Mouse (Mus musculus): ENCODE results near the gene Hoxa3.
A peak's percentile ranks its signal among the peaks of the same experiment; 100 is the strongest.

Hoxa3 gene

GRCm38 (mm10) chr6:52168191-52169055 lies 44.7 kb downstream of the Hoxa3 start:
- DNase-seq (ENCODE audit: low read depth, low spot score), result peak; percentile 51

- DNase-seq (ENCODE audit: low read depth, low spot score), result no peak
Observed at GRCm38 (mm10) chr6:52167736-52168161, 45.4 kb downstream of the Hoxa3 start.

- DNase-seq (ENCODE audit: low read depth, low spot score), result no peak
Observed at GRCm38 (mm10) chr6:52167176-52167575, 46.0 kb downstream of the Hoxa3 start.

GRCm38 (mm10) chr6:52166431-52167077 lies 46.6 kb downstream of the Hoxa3 start:
- no peak for DNase-seq (ENCODE audit: low read depth, low spot score)

GRCm38 (mm10) chr6:52165441-52166370 lies 47.4 kb downstream of the Hoxa3 start:
- peak; percentile 61 for DNase-seq (ENCODE audit: low read depth, low spot score)

GRCm38 (mm10) chr6:52164626-52165440 lies 48.3 kb downstream of the Hoxa3 start, which contains the start of gene Hoxa2:
Gene Hoxa2, minus strand, starts transcription at chr6:52164831.
- DNase-seq (ENCODE audit: low read depth, low spot score), result peak; percentile 59

- DNase-seq (ENCODE audit: low read depth, low spot score), result no peak
Observed at GRCm38 (mm10) chr6:52164051-52164625, 49.0 kb downstream of the Hoxa3 start.

- no peak for DNase-seq (ENCODE audit: low read depth, low spot score)
Observed at GRCm38 (mm10) chr6:52163366-52164031, 49.6 kb downstream of the Hoxa3 start.

- peak; percentile 49 for DNase-seq (ENCODE audit: low read depth, low spot score)
Observed at GRCm38 (mm10) chr6:52162611-52163365, 50.3 kb downstream of the Hoxa3 start.

GRCm38 (mm10) chr6:52162093-52162380 lies 51.1 kb downstream of the Hoxa3 start:
- DNase-seq (ENCODE audit: low read depth, low spot score), result no peak

- DNase-seq (ENCODE audit: low read depth, low spot score), result no peak
Observed at GRCm38 (mm10) chr6:52161336-52162092, 51.6 kb downstream of the Hoxa3 start.

- no peak for DNase-seq (ENCODE audit: low read depth, low spot score)
Observed at GRCm38 (mm10) chr6:52160511-52161335, 52.4 kb downstream of the Hoxa3 start.

- no peak for DNase-seq (ENCODE audit: low read depth, low spot score)
Observed at GRCm38 (mm10) chr6:52159979-52160378, 53.2 kb downstream of the Hoxa3 start.

GRCm38 (mm10) chr6:52159164-52159761 lies 53.9 kb downstream of the Hoxa3 start:
- DNase-seq (ENCODE audit: low read depth, low spot score), result no peak

- DNase-seq (ENCODE audit: low read depth, low spot score), result peak; percentile 93
Observed at GRCm38 (mm10) chr6:52158276-52159051, 54.7 kb downstream of the Hoxa3 start, which contains the start of gene Hoxa1. Gene Hoxa1, minus strand, starts transcription at chr6:52158317.

- no peak for DNase-seq (ENCODE audit: low read depth, low spot score)
Observed at GRCm38 (mm10) chr6:52157466-52158275, 55.5 kb downstream of the Hoxa3 start.
